In the genomic region with DNA sequence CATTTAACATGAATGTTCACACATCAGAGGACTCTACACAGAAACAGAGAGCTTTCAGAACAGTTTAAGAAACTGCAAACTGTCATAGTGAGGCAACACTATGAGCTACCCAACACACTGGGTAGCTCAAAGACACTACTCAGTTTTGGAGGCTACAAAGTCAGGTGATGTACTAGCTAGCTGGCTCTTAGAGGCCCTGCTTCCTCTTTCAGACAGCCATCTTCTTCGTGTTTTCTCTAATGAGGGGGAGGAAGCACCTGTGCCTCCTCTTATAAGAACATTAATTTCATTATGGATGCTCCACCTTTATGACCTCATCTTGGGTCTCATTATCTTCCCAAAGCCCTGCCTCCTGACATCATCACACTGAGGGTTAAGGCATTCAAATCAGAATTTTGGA, we compare ENCODE assay signal across 31 mouse cellular contexts. TPM values are rescaled to one million over a fixed set of nuclear protein-coding genes. Genes with fewer than 3 reads are reported as not detected.
A peak's percentile ranks its signal among the peaks of the same experiment; 100 is the strongest.
DNase-seq lines count a peak whose midpoint lies in the region; ATAC-seq and TF ChIP-seq lines count a peak whose summit lies in the region.
"Had no signal": no experiment of that assay in that cellular context is flagged by ENCODE, and none has a peak within 500 bp of the region (broad histone marks: within the 10 kb centered on the region; RNA-seq: fewer than 3 reads in every experiment).

No protein-coding gene starts in this region.

- no peak overlapping the region for H3K4me3 ChIP-seq in lung, adult 2 months (replicated peaks; ENCODE audit: extremely low read depth, low read depth, low read length)
- H3K4me3 ChIP-seq: erythroblast, embryonic 14.5 days; gastrocnemius, adult 2 months; heart, adult 2 months; heart, embryonic 12.5 days; limb, embryonic 10.5 days; limb, embryonic 15.5 days; liver, embryonic 13.5 days; stomach, embryonic 15.5 days had no signal

- peak; percentile 96 for ATAC-seq in granulocyte monocyte progenitor cell, adult 5-6 weeks (replicated peaks; ENCODE audit: poor library complexity, severe bottlenecking)
- peak; percentile 93 for ATAC-seq in neutrophil, adult 5-6 weeks (ENCODE audit: extremely low read depth, insufficient number of reproducible peaks, low FRiP score, poor library complexity, severe bottlenecking)
- ATAC-seq: forebrain, embryonic 16.5 days; hindbrain, embryonic 16.5 days; midbrain, embryonic 16.5 days had no signal

- peak; percentile 13 for DNase-seq in lung, postnatal 36 days
- no peak for DNase-seq in lung, adult 2 months
- peak; percentile 16 for DNase-seq in CD4-positive, CD25-positive, alpha-beta regulatory T cell, adult 2 months (ENCODE audit: low read depth, low spot score)
- DNase-seq in ovary, postnatal 36 days (ENCODE audit: low spot score), result no peak
- no peak for DNase-seq in kidney, adult 18-20 months
- no peak for DNase-seq in adrenal gland, postnatal 4 days (ENCODE audit: low spot score in 2 of 2)
- DNase-seq: adrenal gland, adult 8-10 months; cerebellum, adult 11-12 months; cerebellum, adult 9-11 months; gastrocnemius, adult 2 months; gastrocnemius, postnatal 36 days; heart, adult 2 months; heart, postnatal 4 days; kidney, adult 2 months; kidney, postnatal 4 days; liver, embryonic 13.5 days; lung, adult 18-20 months; lung, postnatal 10 days; right cerebral cortex, postnatal 25 days; spleen, adult 18-20 months; thymus, postnatal 25 days had no signal

- TF ChIP-seq CTCF in lung, adult 2 months (IDR thresholded peaks at IDR 0.05; ENCODE audit: insufficient read depth, low read length), result no peak

- H3K4me1 ChIP-seq in lung, adult 2 months (ENCODE audit: control insufficient read depth, insufficient read depth, low read length), result no peaks in the 10 kb centered on the region
- H3K4me1 ChIP-seq: heart, embryonic 12.5 days; limb, embryonic 10.5 days; limb, embryonic 15.5 days; liver, embryonic 13.5 days; stomach, embryonic 15.5 days had no signal

- 44% methylated on average over 1 of the region's 1 CpGs for WGBS in lung, adult 2 months

- no peak for TF ChIP-seq POLR2A in lung, adult 2 months (IDR thresholded peaks at IDR 0.05; ENCODE audit: borderline replicate concordance, extremely low read depth, low read depth, low read length)

RNA-seq across cellular contexts. Expression of a gene that starts 18.4 kb away (rescaled TPM):
- 26.0 and 37.9 TPM in 2 replicates for polyA plus RNA-seq in lung, adult 2 months (2012; rRNA removed)
- total RNA-seq in granulocyte monocyte progenitor cell, adult 5-6 weeks (2014; fragmentation: Nextera tagmentation), result 55.4 and 60.0 TPM in 2 replicates
- total RNA-seq in granulocyte monocyte progenitor cell, adult 5-6 weeks (2017), result 46.7 and 54.3 TPM in 2 replicates
- 70.4 and 72.5 TPM in 2 replicates for total RNA-seq in neutrophil, adult 5-6 weeks (2017)
- 10 to 100 TPM; 55.7 to 61.7 TPM for total RNA-seq in adrenal gland, postnatal 4 days (2021)

Comparison
In these comparisons a context has a peak if more than half of its experiments do, and no peak if none do; other contexts are left out.
1. DNase-seq: peak in lung, postnatal 36 days (single experiment) and CD4-positive, CD25-positive, alpha-beta regulatory T cell, adult 2 months (single experiment); none in lung, adult 2 months (single experiment), ovary, postnatal 36 days (single experiment), kidney, adult 18-20 months (single experiment) and adrenal gland, postnatal 4 days (0 of 2).